Mouse (Mus musculus) bone marrow, adult 2 months (tissue): ENCODE results near the gene Pard6b.

Experiments used
- CTCF ChIP-seq: fragments of 200-500 bp; IDR thresholded peaks from 2 replicates; pipeline ENCODE4 v1.5.1; 2011; ENCODE audit warnings: low read length, control low read depth; ENCODE audit not compliant: control insufficient read depth, insufficient read depth
- POLR2A ChIP-seq: fragments of 200-500 bp; IDR thresholded peaks from 2 replicates; pipeline ENCODE4 v1.6.1; 2011; ENCODE audit warnings: low read depth, mild to moderate bottlenecking, control low read depth, low read length, borderline replicate concordance; ENCODE audit not compliant: control insufficient read depth

- TF ChIP-seq POLR2A, result no peak
- no peak for TF ChIP-seq CTCF
These were observed 17.1 kb upstream of the Pard6b start for GRCm38 (mm10) chr2:168063712-168064111.
